Mouse (Mus musculus) liver, embryonic 16.5 days (tissue): ENCODE measurements around the gene Gm17079. TPM values are rescaled to one million over a fixed set of nuclear protein-coding genes. Genes with fewer than 3 reads are reported as not detected.

Experiments used
- polyA plus RNA-seq: library from polyadenylated mRNA; unstranded; fragments of >200 nt; fragmentation: Nextera tagmentation; extraction: Ambion mirVana; gene quantifications from 2 replicates; pipeline ENCODE4 v1.2.1, GENCODE M21; 2015

Gene Gm17079
- polyA plus RNA-seq, 1 experiment from 2014 or later: not detected

Other genes with a start within 250 kb of the Gm17079 start
- gene Vmn2r89, start 243.6 kb downstream of the Gm17079 start, polyA plus RNA-seq: not detected in 2 replicates
- 0.14 and 0.20 TPM in 2 replicates for gene Gm5622, start 142.7 kb downstream of the Gm17079 start, polyA plus RNA-seq
- gene Gm17175, start 121.4 kb downstream of the Gm17079 start, polyA plus RNA-seq: not detected in 2 replicates
- gene Gm17174, start 103.3 kb downstream of the Gm17079 start, polyA plus RNA-seq: not detected in 2 replicates
- gene Gm17078, start 84.2 kb downstream of the Gm17079 start, polyA plus RNA-seq: not detected in 2 replicates
- gene Gm4181, start 59.8 kb downstream of the Gm17079 start, polyA plus RNA-seq: not detected in 2 replicates
- gene Gm5800, start 21.7 kb upstream of the Gm17079 start, polyA plus RNA-seq: not detected in 2 replicates
- gene Ang4, start 78.1 kb upstream of the Gm17079 start, polyA plus RNA-seq: not detected in 2 replicates
- not detected in 2 replicates for gene AY358078, start 104.6 kb upstream of the Gm17079 start, polyA plus RNA-seq
- gene Ear6, start 158.2 kb upstream of the Gm17079 start, polyA plus RNA-seq: 13.2 and 14.6 TPM in 2 replicates
- 10.8 and 12.9 TPM in 2 replicates for gene Mettl17, start 189.4 kb upstream of the Gm17079 start, polyA plus RNA-seq
- 0.06 and 0.09 TPM in 2 replicates for gene Slc39a2, start 197.4 kb upstream of the Gm17079 start, polyA plus RNA-seq
- gene Ndrg2, start 218.7 kb upstream of the Gm17079 start, polyA plus RNA-seq: 51.8 and 66.4 TPM in 2 replicates
- gene Tppp2, start 223.0 kb upstream of the Gm17079 start, polyA plus RNA-seq: not detected in 2 replicates
- gene Rnase13, start 227.3 kb upstream of the Gm17079 start, polyA plus RNA-seq: not detected in 2 replicates